Mouse (Mus musculus) stomach, adult 2 months (tissue): ENCODE measurements around the gene Vmn2r18. TPM values are rescaled to one million over a fixed set of nuclear protein-coding genes. Genes with fewer than 3 reads are reported as not detected.

Experiments
- polyA plus RNA-seq: library from polyadenylated mRNA; depleted of rRNA; stranded (reverse); fragments of >200 nt; gene quantifications from 2 replicates; pipeline ENCODE4 v1.2.3, GENCODE M21; 2012; rRNA removed

Vmn2r18 gene
- 0.06 TPM in 1 of 2 replicates, not detected in the other for polyA plus RNA-seq

GRCm38 (mm10) chr5:151605921-151606320, at the start of gene Vmn2r18:
Vmn2r18 (minus strand) TSS chr5:151606021.

GRCm38 (mm10) chr5:151650700-151651410, 45.0 kb upstream of the Vmn2r18 start, which contains the start of gene Rfc3:
Rfc3 (minus strand) TSS chr5:151651242.

Other genes starting within 250 kb of the Vmn2r18 start
- gene Gm42906, start 177.9 kb downstream of the Vmn2r18 start, polyA plus RNA-seq: not detected in 2 replicates
- 2.3 and 3.0 TPM in 2 replicates for gene Rfc3, start 45.2 kb upstream of the Vmn2r18 start, polyA plus RNA-seq